Mouse (Mus musculus) frontal cortex, adult 2 months (tissue): ENCODE measurements around the gene Rfc2. TPM values are rescaled to one million over a fixed set of nuclear protein-coding genes. Genes with fewer than 3 reads are reported as not detected.
"Not testable (repeated sequence)": the region's sequence is repeated elsewhere in the genome, so short reads cannot be mapped to it uniquely, and the experiment has no call there.

Experiments used
- DNase-seq, 2 experiments: peaks; one replicate each; pipeline ENCODE4 v3.0.0; 2022; ENCODE audit warnings: low spot score in 1 of 2; ENCODE audit errors: extremely low spot score in 1 of 2
- polyA plus RNA-seq: library from polyadenylated mRNA; depleted of rRNA; stranded (reverse); fragments of >200 nt; gene quantifications from 2 replicates; pipeline ENCODE4 v1.2.3, GENCODE M21; 2012; rRNA removed

Rfc2 gene
- polyA plus RNA-seq, 1 experiment: 130 TPM

DNA sequence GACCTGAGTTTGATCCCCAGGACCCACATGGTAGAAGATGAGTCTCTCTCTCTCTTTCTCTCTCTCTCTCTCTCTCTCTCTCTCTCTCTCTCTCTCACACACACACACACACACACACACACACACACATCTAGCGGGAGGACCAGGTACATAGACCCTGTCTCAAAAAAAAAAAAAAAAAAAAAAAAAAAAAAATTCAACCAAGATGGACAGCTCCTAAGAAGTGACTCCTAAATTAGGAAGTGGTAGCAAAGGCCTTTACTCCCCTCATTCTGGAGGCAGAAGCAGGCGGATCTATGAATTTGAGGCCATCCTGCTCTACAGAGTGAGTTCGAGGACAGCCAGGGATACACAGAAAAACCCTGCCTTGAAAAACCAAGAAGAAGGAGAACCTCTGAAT, 59.2 kb downstream of the Rfc2 start:
- no peak for DNase-seq

DNA sequence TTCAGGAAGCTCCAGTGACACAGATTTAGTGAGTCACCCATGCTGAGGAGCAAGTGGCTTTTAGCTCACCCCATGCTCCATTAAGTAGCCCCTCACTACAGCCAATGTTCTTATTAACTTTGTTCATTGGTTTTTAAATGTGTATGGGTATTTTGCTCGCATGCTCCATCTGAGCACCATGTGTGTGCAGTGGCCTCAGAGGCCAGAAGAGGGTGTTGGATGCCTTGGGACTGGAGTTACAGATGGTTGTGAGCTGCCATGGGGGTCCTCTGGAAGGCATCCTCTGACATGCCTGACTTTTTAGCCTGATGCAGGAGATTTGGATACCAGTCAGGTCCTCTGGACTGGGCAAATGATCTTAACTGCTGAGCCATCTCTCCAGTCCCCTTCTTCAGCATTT, 63.0 kb downstream of the Rfc2 start:
- DNase-seq: no peak

DNA sequence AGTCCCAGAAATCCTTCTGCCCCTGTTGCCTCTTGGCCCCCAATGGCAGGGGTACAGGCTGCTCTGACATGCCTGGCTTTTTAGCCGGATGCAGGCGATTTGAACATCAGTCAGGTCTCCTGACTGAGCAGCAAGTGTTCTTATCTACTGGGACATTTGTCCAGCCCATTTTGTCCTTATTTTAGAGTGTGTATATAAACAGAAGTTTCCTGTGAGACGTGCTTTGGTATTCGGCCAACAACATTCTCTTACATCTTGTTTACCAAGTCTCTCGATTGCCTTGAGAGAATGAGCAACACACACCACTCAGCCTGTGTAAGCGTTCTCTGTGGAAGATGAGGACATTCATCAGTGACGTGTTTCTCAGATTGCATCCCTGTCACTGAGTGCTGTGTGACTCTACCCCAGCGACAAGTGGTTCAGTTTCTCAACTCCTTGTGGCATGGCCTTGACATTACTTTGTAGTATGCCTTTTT, 63.5 kb downstream of the Rfc2 start:
- no peak for DNase-seq

DNA sequence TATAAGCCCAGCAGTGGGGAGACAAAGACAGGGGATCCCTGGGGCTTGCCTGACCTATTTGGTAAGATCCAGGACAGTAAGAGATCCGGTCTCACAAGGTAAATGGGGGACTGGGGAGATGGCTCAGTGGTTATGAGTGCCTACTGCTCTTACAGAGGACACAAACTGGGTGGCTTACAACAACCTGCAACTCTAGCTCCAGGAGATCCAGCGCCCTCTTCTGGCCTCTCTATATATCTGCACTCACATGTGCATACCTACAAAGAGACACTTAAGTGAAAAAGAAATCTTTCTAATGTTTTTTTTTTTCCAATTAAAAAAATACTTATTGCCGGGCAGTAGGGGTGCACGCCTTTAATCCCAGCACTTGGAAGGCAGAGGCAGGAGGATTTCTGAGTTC, 65.3 kb downstream of the Rfc2 start:
- no peak for DNase-seq

DNA sequence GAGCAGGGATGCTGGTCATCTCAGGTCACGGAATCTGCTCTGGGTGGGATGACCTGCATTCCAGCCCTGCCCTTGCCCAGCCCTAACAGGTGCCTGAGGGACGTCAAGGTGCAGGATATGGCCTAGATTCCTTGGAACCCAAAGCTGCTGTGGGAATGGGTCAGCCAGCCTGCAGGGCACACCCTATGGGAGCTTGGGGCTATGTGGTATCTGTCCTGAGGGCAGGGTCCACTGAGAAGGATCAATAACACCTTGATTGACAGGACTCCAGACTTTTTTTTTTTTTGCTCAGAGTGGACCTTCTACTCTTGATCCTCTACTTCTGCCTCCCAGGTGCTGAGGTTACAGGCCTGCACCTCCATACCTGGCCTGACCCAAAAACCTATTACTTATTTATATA, 66.2 kb downstream of the Rfc2 start:
- no peak for DNase-seq

DNA sequence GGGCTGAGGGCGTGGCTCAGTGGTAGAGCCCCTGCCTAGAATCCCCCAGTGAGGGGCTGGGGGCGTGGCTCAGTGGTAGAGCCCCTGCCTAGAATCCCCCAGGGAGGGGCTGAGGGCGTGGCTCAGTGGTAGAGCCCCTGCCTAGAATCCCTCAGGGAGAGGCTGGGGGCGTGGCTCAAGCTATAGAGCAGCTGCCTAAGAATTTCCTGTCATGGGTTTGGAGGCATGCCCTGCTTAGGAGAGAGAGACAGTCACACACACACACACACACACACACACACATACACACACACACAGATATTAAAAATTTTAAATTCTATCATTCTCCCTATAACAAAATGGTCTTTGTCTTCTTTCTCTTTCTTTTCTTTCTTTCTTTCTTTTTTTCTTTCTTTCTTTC, 67.8 kb downstream of the Rfc2 start:
- not testable (repeated sequence) for DNase-seq

DNA sequence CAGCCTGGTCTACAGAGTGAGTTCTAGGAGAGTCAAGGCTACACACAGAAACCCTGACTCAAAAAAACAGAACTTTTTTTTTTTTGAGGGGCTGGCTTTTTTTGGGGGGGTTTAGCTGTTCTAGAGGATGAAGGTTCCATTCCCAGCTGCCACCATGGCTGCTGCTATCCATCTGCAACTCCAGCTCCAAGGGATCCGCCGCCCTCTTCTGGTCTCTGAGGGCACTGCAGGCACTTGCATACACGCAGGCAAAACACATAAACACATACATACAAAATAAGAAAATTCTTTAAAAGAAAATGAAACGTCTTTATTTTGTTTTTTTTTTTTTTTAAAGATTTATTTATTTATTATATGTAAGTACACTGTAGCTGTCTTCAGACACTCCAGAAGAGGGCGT, 69.8 kb downstream of the Rfc2 start:
- peak in 1 of 2 experiments; percentile 49 for DNase-seq

Other genes with a start within 250 kb of the Rfc2 start
- 43.3 and 44.4 TPM in 2 replicates for gene Gtf2ird1, start 124.7 kb upstream of the Rfc2 start, polyA plus RNA-seq
- 72.4 and 72.6 TPM in 2 replicates for gene Clip2, start 28.9 kb upstream of the Rfc2 start, polyA plus RNA-seq
- 0.38 and 0.40 TPM in 2 replicates for gene Syna, start 21.2 kb upstream of the Rfc2 start, polyA plus RNA-seq
- gene Lat2, start 33.7 kb downstream of the Rfc2 start, polyA plus RNA-seq: 5.3 and 5.6 TPM in 2 replicates
- gene Eif4h, start 58.1 kb downstream of the Rfc2 start, polyA plus RNA-seq: 343 and 362 TPM in 2 replicates
- 46.2 and 50.7 TPM in 2 replicates for gene Limk1, start 107.2 kb downstream of the Rfc2 start, polyA plus RNA-seq
- gene Eln, start 166.0 kb downstream of the Rfc2 start, polyA plus RNA-seq: 11.8 and 12.2 TPM in 2 replicates